Mouse (Mus musculus): ENCODE results near the gene Ttk. TPM values are rescaled to one million over a fixed set of nuclear protein-coding genes. Genes with fewer than 3 reads are reported as not detected.

Gene Ttk
- polyA plus RNA-seq, 1 experiment: 1.8 TPM

GRCm38 (mm10) chr9:83888214-83888613, 53.7 kb downstream of the Ttk start:
- no peak for DNase-seq (ENCODE audit: low read depth, low spot score)
- 79% methylated on average over 5 of the region's 5 CpGs for whole genome bisulfite sequencing

GRCm38 (mm10) chr9:83893073-83893472, 58.6 kb downstream of the Ttk start:
- 34% methylated on average over 8 of the region's 8 CpGs for WGBS
- no peak for DNase-seq (ENCODE audit: low read depth, low spot score)

- no peak for DNase-seq (ENCODE audit: low read depth, low spot score)
- 34% methylated on average over 4 of the region's 4 CpGs for WGBS
Observed at GRCm38 (mm10) chr9:83893767-83894330, 59.4 kb downstream of the Ttk start.

- no peak for DNase-seq (ENCODE audit: low read depth, low spot score)
- 88% methylated on average over 2 of the region's 2 CpGs for WGBS
Observed at GRCm38 (mm10) chr9:83902086-83902485, 67.6 kb downstream of the Ttk start.

- WGBS: 43% methylated on average over 4 of the region's 4 CpGs
- no peak for DNase-seq (ENCODE audit: low read depth, low spot score)
Observed at GRCm38 (mm10) chr9:83905820-83906219, 71.3 kb downstream of the Ttk start.

- 71% methylated on average over 3 of the region's 3 CpGs for WGBS
- no peak for DNase-seq (ENCODE audit: low read depth, low spot score)
Observed at GRCm38 (mm10) chr9:83907017-83907416, 72.5 kb downstream of the Ttk start.

- DNase-seq (ENCODE audit: low read depth, low spot score): no peak
- WGBS: 90% methylated on average over 2 of the region's 2 CpGs
Observed at GRCm38 (mm10) chr9:83909836-83910235, 75.3 kb downstream of the Ttk start.

GRCm38 (mm10) chr9:83910926-83911325, 76.4 kb downstream of the Ttk start:
- WGBS: 83% methylated on average over 2 of the region's 2 CpGs
- no peak for DNase-seq (ENCODE audit: low read depth, low spot score)

Other genes starting within 250 kb of the Ttk start
- gene Elovl4, start 28.4 kb upstream of the Ttk start, polyA plus RNA-seq (2012; rRNA removed): 0.22 and 0.25 TPM in 2 replicates
- gene Bckdhb, start 90.5 kb downstream of the Ttk start, polyA plus RNA-seq (2012; rRNA removed): 5.6 and 6.1 TPM in 2 replicates